Mouse (Mus musculus): ENCODE data around the gene Ern2. TPM values are rescaled to one million over a fixed set of nuclear protein-coding genes. Genes with fewer than 3 reads are reported as not detected.

Gene Ern2
- polyA plus RNA-seq, 1 experiment from 2014 or later: not detected

Other genes with a start within 250 kb of the Ern2 start
- 23.5 and 24.4 TPM in 2 replicates for gene Cog7, start 204.5 kb downstream of the Ern2 start, polyA plus RNA-seq (2016; fragmentation: Nextera tagmentation; extraction: Ambion mirVana)
- 130 and 136 TPM in 2 replicates for gene Gga2, start 165.0 kb downstream of the Ern2 start, polyA plus RNA-seq (2016; fragmentation: Nextera tagmentation; extraction: Ambion mirVana)
- gene Ubfd1, start 119.0 kb downstream of the Ern2 start, polyA plus RNA-seq (2016; fragmentation: Nextera tagmentation; extraction: Ambion mirVana): 103 and 105 TPM in 2 replicates
- gene Ears2, start 118.9 kb downstream of the Ern2 start, polyA plus RNA-seq (2016; fragmentation: Nextera tagmentation; extraction: Ambion mirVana): 16.6 and 17.9 TPM in 2 replicates
- gene Ndufab1, start 84.3 kb downstream of the Ern2 start, polyA plus RNA-seq (2016; fragmentation: Nextera tagmentation; extraction: Ambion mirVana): 633 and 655 TPM in 2 replicates
- 18.5 and 19.1 TPM in 2 replicates for gene Palb2, start 53.2 kb downstream of the Ern2 start, polyA plus RNA-seq (2016; fragmentation: Nextera tagmentation; extraction: Ambion mirVana)
- gene Dctn5, start 53.2 kb downstream of the Ern2 start, polyA plus RNA-seq (2016; fragmentation: Nextera tagmentation; extraction: Ambion mirVana): 118 and 121 TPM in 2 replicates
- 140 and 141 TPM in 2 replicates for gene Plk1, start 26.8 kb downstream of the Ern2 start, polyA plus RNA-seq (2016; fragmentation: Nextera tagmentation; extraction: Ambion mirVana)
- 0.27 TPM in 1 of 2 replicates, not detected in the other for gene Chp2, start 33.3 kb upstream of the Ern2 start, polyA plus RNA-seq (2016; fragmentation: Nextera tagmentation; extraction: Ambion mirVana)
- gene Prkcb, start 102.5 kb upstream of the Ern2 start, polyA plus RNA-seq (2016; fragmentation: Nextera tagmentation; extraction: Ambion mirVana): 4.6 and 5.6 TPM in 2 replicates